Mouse (Mus musculus): ENCODE measurements around the gene Irak3.

GRCm38 (mm10) chr10:120162840-120163239 is 39.1 kb downstream of the Irak3 start:
- TF ChIP-seq CTCF (IDR thresholded peaks at IDR 0.05; ENCODE audit: extremely low read depth, insufficient read depth, insufficient read length, insufficient replicate concordance) (no peak), POLR2A (IDR thresholded peaks at IDR 0.05; ENCODE audit: low read depth, low read length) (no peak)

All from spleen, adult 2 months (tissue).